Mouse (Mus musculus) urinary bladder, postnatal 25 days (tissue): ENCODE measurements around the gene Nkap.
"Not testable (repeated sequence)": the region's sequence is repeated elsewhere in the genome, so short reads cannot be mapped to it uniquely, and the experiment has no call there.

Source experiments
- DNase-seq: peaks from one replicate; pipeline ENCODE4 v3.0.0; 2022; ENCODE audit warnings: low spot score

The Nkap gene

DNA sequence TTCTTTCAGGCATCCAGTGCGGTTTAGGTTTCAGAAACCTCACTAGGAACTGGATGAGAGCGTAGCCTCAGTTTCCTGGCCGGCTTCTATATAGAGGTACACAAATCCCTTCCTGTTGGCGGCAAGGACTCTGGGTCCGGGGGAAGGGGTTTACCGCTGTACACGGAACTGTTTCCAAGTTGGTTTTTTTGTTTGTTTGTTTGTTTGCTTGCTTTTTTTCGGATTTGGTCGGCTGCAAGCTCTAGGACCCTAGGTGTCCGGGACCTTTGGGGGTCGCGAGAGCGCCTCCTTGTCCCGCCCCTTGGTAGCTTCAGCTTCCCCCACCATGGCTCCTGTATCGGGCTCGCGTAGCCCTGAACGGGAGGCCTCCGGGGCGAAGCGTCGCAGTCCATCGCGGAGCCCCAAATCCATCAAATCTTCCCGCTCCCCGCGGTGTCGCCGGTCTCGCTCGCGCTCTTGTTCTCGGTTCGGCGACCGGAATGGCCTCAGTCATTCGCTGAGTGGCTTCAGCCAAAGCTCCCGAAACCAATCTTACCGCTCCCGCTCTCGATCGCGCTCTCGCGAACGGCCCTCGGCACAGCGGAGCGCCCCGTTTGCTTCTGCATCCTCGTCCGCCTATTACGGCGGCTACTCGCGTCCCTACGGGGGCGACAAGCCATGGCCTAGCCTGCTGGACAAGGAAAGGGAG lies at the start of gene Nkap:
Gene Nkap (plus strand): TSS at position 125 of the 688 bp plus-strand sequence.
- peak; percentile 62 for DNase-seq

DNA sequence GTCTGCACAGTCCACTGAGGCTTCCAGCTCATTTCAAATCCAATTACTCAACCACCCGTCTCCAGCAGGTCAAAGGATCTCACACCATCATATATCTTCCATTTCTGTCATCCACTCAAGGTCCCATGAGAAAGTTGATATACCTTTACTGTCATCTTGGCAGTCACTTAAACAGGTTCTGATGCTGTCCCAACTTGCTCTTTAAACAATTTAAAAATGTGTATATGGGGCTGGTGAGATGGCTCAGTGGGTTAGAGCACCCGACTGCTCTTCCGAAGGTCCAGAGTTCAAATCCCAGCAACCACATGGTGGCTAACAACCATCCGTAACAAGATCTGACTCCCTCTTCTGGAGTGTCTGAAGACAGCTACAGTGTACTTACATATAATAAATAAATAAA lies 46.2 kb upstream of the Nkap start:
- DNase-seq: not testable (repeated sequence)

DNA sequence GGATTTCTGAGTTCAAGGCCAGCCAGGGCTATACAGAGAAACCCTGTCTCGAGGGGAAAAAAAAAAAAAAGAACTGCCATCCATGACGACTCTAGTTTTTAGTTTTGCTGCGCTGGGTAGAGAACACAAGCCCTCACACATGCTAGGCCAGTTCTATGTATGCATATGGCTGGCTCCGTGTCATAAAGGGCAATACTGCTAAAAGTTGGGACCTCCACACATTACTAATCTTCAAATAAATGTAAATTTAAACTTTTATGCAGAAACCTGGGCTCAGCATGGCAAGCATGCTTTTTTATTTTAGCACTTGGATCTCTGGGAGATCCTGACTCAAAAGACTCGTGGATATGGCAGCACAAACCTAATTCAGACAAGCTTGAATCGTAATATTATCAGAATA lies 45.4 kb upstream of the Nkap start:
- DNase-seq: no peak

DNA sequence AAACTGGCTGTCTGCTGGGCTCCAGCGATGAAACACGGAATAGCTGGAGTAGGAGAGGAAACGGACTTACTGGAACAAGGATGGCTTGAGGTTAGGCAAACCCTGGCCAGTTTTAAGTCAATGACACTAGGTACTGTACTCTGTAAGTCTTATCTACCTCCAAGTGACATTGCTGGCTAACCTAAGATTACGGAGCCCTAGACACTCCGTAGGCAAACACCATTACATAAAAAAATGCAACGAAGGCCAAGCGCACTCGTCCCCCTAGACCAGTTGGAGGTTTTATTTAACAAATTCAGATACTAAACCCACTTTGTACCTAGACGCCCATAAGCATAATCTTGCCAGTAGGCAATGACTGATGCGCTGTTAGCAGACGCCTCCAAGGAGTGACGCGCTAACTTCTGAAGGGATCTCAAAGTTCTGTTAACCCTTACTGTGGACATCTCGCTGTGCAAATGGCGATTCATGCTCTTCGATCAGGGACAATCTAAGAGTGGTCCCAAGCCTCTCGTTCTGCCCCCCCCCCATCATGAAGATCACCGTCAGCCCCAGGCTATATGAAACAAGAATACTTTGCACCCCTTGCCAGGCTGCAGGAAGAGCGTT lies 42.2 kb upstream of the Nkap start:
- no peak for DNase-seq

DNA sequence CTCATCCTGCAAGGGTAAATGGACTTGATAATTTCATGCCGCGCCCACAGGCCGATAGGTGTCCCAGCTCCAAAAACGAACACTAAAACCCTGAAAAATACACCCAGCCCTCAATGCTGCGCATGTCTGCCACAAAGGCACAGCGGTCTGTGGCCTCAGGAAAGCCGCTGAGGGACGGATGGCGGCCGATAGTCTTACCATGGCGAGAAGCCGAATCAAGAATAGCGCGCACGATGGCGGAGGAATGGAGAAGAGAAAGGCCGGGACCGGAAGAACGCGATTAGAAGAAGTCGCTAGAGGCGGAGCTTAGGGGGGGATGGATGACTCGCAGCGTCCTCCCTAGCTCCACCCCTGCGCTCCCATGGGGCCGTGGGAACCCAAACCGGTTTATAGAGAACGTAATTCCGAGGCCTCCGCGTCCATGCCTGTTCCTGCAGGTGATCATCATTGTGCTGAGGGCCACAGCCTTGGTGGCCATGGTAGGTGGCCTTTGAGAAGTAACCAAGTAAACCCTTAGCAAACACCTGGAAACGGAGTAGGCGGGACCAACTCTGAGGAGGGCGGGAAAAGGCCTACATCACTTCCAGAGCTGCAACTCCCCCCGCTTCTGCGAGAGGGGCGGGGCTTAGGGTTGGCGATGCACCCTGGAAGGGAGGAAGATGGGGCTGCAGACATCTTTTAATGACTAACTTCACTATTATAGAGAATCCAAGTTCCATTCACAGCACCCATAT lies 41.5 kb upstream of the Nkap start, which contains the start of gene Rpl39:
Gene Rpl39 (minus strand): TSS at position 476 of the 734 bp plus-strand sequence.
- DNase-seq: peak; percentile 69

DNA sequence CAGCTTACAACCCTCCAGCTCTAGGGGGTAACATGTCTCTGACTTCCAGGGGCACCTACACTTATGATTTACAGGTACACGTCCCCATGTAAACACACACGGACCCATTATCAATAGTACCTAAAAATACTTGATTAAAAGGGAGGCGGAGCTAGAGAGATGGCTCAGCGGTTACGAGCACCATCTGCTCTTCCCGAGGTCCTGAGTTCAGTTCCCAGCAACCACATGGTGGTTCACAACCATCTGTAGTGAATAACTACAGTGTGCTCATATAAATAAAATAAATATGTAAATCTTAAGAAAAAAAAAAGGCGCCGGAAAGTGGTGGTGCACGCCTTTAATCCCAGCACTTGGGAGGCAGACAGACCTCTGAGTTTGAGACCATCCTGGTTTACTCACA lies 40.9 kb upstream of the Nkap start:
- no peak for DNase-seq

DNA sequence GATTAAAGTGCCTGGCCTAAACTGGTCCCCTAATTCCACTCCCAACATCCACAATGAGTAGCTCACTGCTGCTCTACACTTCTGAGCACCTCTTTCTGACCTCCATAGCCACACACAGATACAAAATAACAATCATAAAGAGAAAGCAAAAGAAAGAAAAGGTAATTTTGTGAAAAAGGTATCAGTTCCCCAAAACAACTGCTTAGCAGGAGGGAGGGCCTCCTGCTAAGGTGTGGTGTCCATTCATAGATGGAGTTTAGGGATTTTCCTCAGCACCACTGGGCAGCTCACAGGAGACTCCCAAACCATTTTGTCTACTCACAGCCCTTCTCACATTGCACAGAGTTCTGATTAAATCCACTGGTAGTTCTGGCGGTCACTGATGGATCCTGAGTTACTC lies 37.8 kb upstream of the Nkap start:
- no peak for DNase-seq

DNA sequence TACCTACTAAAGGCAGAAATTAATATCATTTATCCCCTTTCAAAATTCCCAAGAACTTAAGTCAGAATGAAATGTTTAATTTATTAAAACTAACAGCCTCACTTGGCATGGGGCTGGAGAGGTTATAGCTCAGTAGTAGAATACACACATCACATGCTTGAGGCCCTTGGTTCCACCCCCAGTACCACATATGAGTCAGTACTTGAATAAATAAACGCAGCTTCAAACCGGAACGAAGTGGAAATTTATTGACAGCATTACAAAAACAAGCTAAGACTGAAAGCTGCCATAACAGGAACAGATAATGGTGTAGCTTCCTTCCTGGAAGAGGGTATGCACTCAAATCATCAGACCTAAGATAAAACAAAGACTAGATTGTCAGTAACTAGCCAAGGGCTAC lies 35.1 kb upstream of the Nkap start:
- no peak for DNase-seq

DNA sequence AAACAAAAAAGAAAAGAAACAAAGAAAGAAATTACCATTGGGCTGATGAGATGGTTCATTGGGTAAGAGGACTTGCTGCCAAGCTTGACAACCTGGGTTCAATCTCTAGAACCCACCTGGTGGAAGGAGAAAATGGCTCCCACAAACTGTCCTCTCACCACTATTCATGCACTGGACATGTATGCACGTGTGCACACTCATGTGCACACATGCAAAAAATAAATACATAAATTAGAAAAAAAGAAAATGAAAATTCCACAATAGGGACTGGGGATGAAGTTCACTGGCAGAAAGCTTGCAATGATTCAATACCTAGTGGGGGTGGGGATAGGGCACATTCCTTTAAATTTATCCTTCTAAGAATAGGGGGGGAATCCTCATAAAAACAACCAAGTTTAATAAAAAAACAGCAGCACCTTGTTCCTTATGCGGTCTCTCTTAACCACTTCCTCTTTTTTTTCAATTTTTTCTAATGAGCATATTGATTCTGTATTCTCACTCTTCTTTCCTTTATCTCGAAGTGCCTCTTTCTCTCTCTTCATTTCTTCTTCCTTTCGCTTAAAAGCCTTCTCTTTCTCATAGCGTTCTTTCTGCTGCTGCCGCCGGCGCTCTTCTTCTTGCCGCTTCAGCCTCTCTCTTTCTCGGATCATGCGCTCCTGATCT lies 31.4 kb upstream of the Nkap start:
- DNase-seq: no peak

DNA sequence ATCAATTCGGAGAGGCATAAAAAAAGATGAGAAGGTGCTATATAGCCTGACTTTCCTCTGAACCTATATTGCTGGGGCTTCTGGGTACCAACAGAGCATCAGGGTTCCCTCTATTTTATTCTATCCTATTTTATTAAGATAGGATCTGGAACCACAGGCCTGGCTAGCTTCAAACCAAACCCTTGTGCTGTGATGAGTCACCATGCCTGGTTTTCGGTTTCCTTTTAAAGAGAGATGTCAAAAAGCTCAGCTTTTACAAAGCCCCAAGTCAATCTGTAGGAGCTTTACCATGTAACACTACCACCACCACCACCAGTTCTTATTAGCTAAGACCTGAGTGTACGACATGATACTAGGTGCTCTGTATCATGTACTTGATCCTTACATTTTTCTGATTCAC lies 27.9 kb upstream of the Nkap start:
- DNase-seq: no peak

DNA sequence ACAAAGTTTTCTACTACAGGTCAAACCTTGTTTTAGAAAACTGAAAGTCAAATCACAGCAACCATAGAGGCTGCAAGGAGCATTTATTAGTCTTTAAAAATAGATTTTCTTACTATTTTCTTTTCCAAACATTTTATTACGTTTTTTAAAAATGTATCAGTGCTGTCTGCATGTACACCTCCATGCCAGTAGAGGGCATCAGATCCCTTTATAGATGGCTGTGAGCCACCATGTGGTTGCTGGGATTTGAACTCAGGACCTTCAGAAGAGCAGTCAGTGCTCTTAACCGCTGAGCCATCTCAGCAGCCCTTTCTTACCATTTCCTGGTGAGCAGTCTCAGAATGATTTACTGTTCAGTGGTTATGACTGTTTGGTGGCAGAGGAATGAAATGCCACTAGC lies 22.8 kb upstream of the Nkap start:
- DNase-seq: no peak

DNA sequence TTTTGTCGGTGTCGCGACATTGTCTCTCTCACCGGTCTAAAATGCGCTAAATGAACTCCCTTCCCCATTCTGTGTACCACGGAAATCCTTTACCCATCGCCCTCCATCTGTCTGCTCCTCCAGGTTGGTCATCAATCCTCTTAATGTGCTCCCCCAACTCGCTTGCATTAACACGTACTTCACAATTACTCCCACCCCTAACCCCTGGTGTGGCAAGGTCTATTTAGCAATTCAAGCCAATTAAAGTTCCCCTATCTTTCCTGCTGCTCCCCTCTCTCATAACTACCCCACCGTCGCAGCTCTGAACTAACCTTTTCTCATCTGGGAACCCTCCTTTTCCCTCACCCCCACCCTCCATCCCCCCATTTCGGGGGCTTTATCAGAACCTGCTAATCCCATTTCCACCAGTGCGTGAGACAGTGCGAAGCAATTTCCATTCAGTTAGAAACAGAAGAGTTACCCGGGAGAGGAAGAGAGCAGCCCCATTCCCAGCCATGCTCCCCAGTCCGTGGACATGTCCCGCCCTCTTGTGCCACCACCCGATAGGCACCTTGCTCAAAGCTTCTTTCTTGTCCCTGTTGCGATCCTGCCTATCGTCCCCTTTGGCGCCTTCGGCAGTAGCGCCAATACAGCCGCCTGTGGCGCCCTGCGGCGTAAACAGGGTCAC lies 16.9 kb upstream of the Nkap start:
- no peak for DNase-seq

DNA sequence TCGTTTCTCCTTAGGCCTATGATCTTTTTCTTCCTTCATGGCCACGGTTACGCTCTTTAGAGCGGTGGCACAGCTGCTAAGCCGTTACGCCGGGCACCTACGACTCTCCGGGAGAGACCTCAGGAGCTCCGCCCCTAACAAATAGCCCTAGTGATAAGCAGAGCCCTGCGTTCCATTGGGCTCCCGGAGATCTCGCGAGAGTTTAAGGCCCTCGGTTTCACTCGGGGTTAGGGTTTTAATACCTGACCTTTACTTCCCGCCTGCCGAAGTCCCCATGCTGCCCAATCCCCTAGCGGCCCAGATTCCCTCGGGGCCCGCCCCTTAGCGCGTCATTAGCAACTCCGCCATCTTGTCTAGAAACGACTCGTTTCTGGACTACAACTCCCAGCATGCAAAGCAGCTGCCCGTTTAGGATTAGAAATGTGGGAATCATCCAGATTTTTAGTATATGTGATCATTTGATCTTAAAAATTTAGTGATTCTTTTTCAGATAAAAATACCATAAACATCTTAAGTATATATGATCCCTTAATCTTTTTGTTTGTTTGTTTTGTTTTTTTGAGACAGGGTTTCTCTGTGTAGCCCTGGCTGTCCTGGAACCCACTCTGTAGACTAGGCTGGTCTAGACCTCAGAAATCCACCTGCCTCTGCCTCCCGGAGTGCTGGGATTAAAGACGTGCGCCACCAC lies 16.3 kb upstream of the Nkap start, which contains the start of gene Upf3b:
Gene Upf3b (minus strand): TSS at position 130 of the 688 bp plus-strand sequence.
- DNase-seq: peak; percentile 75

DNA sequence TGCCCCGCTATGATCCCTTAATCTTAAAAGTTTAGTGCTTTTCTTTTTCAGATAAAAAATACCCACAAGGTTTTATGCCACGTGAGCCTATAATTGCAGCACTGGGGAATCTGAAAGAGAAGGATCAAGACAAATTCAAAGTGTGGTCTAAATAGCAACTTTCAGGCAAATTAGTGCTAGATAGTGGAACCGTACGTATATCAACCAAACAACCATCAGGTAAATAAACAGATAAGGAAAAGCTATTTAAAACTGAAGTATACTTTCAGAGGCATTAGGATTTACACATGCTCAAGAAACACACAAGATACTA lies 15.8 kb upstream of the Nkap start:
- DNase-seq: no peak

DNA sequence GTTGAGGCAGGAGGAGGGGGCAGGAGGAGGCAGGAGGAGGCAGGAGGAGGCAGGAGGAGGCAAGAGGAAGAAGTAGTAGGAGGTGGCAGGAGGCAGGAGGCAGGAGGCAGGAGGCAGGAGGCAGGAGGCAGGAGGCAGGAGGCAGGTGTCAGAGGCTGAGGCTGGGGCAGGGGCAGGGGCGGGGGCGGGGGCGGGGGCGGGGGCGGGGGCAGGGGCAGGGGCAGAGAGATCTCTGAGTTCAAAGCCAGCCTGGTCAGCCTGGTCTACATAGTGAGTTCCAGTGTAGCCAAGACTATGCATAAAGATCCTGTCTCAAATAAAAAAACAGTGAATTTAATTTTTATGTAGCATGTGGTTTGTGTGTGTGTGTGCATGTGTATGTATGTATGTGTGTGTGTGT lies 9.5 kb upstream of the Nkap start:
- DNase-seq: no peak

DNA sequence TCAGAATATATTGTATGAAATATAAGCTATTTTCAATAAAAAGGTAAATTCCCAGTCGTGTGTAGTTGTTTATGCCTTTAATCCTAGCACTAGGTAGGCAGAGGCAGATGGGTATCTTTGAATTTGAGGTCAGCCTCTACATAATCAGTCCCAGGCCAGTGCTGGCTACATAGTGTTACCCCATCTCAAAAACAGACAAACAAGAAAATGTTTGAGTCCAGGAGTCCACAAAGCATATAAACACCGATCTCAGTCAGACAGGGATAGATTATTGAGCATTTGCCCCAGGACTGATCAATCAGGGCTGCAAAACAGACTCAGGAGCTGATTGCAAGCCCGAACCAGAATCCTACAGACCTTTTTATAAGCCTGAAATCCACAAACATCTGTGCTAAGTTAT lies 7.0 kb upstream of the Nkap start:
- no peak for DNase-seq

DNA sequence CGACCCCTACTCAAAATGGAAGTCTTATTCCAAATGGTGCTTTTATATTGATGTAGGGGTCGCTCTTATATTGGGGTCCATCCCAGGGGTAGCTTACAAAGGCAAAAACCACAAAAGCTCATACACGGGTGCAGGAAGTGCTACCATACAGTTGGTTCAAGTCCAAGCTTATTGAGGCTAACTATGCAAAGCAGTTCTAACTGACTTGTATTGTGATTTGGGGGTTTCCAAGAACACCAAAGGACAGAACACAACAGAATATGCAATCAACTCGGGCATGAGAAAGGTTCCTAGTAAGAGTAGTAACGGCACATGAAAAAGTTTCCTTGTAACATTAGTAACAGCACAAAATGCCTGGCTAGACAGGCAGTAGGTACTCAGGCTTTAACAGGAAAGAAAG lies 6.4 kb upstream of the Nkap start:
- DNase-seq: no peak

DNA sequence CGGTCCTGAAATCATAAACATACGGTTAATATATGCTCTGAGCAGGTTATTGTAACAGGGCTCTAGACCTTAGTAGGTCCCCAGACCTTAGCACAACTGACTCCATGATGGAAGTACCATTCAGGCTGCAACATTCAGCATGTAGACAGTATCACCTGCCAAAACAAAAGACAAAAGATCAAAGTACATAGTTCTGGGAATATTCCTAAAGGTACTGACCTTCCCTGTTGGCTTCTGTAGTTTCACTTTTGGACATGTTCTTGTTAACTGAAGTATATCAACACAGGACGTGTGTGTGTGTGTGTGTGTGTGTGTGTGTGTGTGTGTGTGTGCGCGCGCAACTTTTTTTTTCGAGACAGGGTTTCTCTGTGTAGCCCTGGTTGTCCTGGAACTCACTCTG lies 1.1 kb upstream of the Nkap start:
- DNase-seq: no peak

DNA sequence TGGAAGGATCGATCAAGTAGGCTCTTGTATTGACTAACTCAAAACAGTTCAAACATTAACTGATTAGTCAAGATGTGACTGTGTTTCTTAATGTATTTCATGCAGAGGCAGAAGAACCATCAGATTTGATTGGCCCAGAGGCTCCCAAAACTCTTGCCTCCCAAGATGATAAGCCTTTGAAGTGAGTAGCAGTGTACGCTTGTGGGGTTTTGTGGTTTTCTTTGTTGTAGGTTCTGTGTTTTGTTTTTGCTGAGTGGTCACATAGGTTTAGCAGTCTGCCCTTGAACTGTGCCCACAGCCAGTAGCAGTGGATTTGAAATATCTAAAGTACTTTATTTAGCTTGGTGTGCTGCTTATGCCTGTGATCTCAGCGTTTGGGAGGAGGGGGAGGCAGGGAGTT lies 15.1 kb downstream of the Nkap start:
- DNase-seq: no peak

DNA sequence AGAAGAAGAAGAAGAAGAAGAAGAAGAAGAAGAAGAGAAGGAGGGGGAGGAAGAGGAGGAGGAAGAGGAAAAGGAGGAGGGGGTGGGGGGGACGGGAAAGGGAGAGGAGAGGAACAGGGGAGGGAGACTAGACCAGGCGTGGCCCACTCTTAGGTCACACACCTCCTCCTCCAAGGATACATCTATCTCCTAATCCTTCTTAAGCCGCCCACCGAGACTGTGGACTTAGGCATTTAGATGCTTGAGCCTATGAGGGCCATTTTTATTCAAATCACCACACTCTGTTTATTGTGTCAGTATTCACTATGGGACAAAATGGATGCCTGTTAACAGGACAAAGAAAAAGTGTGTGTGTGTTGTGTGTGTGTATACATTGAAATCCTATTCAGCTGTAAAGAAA lies 17.9 kb downstream of the Nkap start:
- DNase-seq: not testable (repeated sequence)

DNA sequence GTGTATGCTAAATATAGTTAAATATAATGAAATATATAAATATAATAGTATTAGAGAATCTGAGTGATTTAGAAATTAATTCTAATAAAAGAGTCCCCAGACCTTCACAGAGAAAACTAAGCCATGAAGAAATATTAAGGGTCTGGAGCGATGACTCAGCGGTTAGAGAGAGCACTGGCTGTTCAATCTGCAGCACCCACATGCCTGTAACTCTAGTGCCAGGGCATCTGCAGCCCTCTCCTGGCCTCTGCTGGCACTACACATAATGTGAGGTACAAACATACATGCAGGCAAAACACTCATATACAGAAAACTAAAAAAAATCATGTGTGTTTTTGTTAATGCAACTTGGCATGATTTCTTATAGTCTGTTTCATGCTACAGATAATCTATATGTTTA lies 18.4 kb downstream of the Nkap start:
- no peak for DNase-seq

DNA sequence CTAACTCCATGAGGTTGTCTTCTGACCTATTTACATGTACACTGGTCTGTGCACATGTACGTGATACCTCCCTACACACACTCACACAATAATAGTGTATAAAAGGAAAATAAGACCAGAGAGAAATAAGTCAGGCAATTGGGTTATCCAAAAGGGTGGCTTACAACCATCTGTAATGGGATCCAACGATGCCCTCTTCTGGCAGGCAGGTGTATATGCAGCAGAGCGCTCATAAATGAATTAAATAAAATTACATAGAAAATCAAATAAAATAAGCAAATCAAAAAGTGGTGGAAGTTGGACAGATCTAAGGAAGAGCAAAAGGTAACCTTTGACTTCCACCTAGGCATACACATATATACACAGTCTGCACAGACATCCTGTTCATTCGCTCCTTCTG lies 31.2 kb downstream of the Nkap start:
- no peak for DNase-seq
